Mouse (Mus musculus): ENCODE data around the gene Ccdc86. TPM values are rescaled to one million over a fixed set of nuclear protein-coding genes. Genes with fewer than 3 reads are reported as not detected.
A peak's percentile ranks its signal among the peaks of the same experiment; 100 is the strongest.

Gene Ccdc86
- polyA plus RNA-seq, 1 experiment from 2014 or later, result 23.4 TPM

DNA sequence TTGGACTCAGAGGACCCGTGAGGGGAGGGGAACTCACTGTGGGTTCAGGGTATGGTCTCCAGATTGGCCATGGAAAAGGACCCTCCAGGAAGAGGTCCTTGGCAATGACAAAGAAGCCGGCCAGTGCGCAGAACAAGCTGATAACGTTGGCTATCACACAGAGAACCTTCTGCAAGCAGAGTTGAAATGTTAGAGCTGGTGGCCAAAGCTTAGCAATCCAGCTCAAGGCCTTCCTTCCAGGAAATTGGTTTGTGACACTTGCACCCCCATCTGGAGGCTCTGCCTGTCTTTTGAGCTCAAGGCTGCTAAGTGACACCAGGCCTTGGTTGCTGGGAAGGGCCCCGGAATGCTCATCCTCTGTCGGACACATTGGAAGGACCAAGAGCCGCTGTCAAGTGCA, 16.7 kb upstream of the Ccdc86 start:
- Histone ChIP-seq H3K4me1 (ENCODE audit: control insufficient read depth, insufficient read depth, low read length) (no peaks in the 10 kb centered on the region), H3K27ac (ENCODE audit: low read depth, low read length) (no peak overlapping the region), H3K4me2 (ENCODE audit: low read depth) (no peak overlapping the region), H3K27me3 (ENCODE audit: control insufficient read depth, insufficient read depth, low read length) (no peaks in the 10 kb centered on the region), H3K9me3 (ENCODE audit: control insufficient read depth, low read length) (no peaks in the 10 kb centered on the region), H3K4me3 (ENCODE audit: low read depth, low read length) (no peak overlapping the region), H3K9ac (ENCODE audit: low read length) (no peak overlapping the region), H3K36me3 (ENCODE audit: control insufficient read depth, insufficient read depth, low read length) (no peaks in the 10 kb centered on the region)
- DNase-seq (ENCODE audit: low spot score) (no peak), ATAC-seq (ENCODE audit: insufficient read depth, low FRiP score, low TSS enrichment) (no peak)
- WGBS, result 87% methylated on average over 7 of the region's 7 CpGs

DNA sequence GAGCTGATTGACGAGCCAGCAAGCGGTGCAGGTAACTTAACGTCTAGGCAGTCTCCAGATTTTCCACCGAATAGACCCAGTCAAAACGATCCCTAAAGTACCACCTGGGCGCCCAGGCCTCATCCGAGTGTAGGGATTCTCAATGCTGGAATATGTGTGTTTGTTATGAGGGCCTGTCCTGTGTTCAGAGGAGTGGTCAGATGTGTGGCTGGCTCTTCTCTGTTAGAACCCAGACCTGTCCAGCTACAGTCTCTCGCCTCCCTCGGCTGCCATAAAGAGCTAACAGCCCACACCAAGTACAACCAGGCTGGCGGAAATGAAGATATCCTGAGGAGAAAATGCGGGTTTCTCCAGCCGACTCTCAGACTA, 10.9 kb upstream of the Ccdc86 start:
- Histone ChIP-seq H3K4me2 (ENCODE audit: low read depth) (no peak overlapping the region), H3K36me3 (ENCODE audit: control insufficient read depth, insufficient read depth, low read length) (no peaks in the 10 kb centered on the region), H3K4me1 (ENCODE audit: control insufficient read depth, insufficient read depth, low read length) (no peaks in the 10 kb centered on the region), H3K9ac (ENCODE audit: low read length) (no peak overlapping the region), H3K9me3 (ENCODE audit: control insufficient read depth, low read length) (no peaks in the 10 kb centered on the region), H3K4me3 (ENCODE audit: low read depth, low read length) (no peak overlapping the region), H3K27ac (ENCODE audit: low read depth, low read length) (no peak overlapping the region), H3K27me3 (ENCODE audit: control insufficient read depth, insufficient read depth, low read length) (no peaks in the 10 kb centered on the region)
- DNase-seq (ENCODE audit: low spot score) (no peak), ATAC-seq (ENCODE audit: insufficient read depth, low FRiP score, low TSS enrichment) (0 out of 2 replicates have a peak, but pooled peaks have one; percentile 6)
- 51% methylated on average over 12 of the region's 12 CpGs for WGBS

DNA sequence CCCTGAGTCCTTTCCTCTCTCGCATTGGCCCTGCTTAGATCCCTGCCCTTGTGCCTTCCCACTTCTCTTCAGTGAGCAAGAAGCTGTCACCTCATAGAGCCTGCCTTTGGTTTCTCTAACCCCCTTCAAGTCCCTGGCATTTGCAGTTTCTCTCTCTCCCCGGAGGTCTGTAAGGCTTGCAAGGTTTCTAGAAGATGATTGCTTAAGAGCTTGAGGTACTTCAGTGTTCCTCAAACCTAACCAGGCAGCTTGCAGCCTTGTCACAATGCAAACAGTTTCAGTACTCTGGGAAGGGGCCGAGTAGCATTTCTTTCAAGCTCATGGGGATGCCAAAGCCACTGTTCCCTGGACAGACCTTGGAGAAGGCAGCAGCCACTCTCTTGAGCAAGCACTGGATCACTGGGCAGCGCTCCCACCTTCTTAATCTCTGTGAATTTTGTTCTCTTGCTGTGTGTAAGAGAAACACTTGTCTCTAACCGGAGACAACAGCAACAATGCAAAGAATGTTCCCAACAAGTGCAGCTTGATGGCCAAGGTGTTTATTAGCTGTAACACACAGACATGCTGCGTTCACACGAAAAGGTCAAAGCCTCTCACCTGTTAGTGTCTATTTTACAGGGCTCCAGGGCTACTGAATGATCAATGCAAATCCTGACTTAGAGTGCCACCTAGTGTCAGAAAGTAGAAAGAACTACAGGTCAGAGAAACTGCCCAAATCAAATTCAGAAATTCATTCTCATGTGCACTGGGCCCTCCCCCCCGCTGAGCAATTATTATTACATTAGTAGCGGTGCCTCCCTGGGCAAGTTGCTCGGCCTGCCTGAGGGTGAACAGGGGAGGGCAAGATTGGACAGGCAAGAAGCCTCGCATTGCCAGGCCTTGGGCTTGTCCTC, 10.3 kb upstream of the Ccdc86 start:
- no peak overlapping the region for H3K9ac ChIP-seq (ENCODE audit: low read length)

DNA sequence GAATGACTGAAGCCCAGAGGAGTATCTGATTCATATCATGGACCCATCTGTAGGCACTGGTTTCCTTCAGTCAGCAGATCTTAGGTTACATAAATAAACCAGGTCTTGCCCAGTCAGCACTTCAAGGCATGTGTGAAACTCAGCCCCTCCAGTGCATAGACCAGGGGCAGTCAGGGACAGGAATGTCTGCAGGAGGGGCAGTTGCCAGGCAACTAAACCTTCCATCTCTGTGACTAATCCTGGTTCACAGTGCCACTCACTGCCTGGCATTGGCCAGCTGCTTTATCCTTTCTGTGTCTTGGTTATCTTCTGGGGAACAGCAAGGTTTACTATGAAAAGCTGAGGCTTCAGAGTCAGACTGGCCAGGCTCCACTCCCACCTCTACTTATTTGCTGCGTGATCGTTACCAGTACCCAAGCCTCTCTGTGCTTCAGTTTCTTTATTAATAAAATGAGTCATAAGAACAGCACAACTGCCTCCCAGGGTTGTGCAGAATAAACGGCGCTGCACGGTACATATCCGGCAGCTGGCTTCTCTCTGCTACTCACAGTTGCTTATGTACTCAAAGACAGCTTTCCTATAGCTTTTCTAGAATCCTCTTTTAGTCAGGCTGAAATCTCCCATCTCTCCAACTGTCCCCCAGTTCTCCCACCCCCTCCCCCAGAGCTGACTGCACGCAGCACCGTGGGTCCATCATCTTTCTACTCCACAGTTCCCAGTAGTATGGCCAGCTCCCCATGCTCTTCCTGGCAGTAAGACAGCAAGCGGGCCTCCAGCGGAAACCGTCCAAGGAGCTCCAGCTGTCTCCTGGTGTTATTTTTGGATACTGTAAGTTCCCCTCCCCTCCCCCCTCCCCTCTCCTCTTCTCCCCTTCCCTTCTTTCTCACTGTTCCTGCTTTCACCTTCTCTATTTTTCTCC, 3.2 kb upstream of the Ccdc86 start:
- Histone ChIP-seq H3K36me3 (ENCODE audit: control insufficient read depth, insufficient read depth, low read length) (no peaks in the 10 kb centered on the region), H3K4me3 (ENCODE audit: low read depth, low read length) (no peak overlapping the region), H3K27ac (ENCODE audit: low read depth, low read length) (no peak overlapping the region), H3K9me3 (ENCODE audit: control insufficient read depth, low read length) (no peaks in the 10 kb centered on the region), H3K4me2 (ENCODE audit: low read depth) (no peak overlapping the region), H3K9ac (ENCODE audit: low read length) (no peak overlapping the region), H3K27me3 (ENCODE audit: control insufficient read depth, insufficient read depth, low read length) (no peaks in the 10 kb centered on the region), H3K4me1 (ENCODE audit: control insufficient read depth, insufficient read depth, low read length) (peaks cover 12% of the 10 kb centered on the region)
- DNase-seq (ENCODE audit: low spot score), result peak; percentile 19
- ATAC-seq (ENCODE audit: insufficient read depth, low FRiP score, low TSS enrichment), result no peak
- WGBS, result 75% methylated on average over 11 of the region's 11 CpGs

More for the DNA sequence above, 10.3 kb upstream of the Ccdc86 start:
- DNase-seq (ENCODE audit: low spot score), result peak; percentile 43
- H3K27ac ChIP-seq (ENCODE audit: low read depth, low read length), result no peak overlapping the region
- peak; percentile 74 for ATAC-seq (ENCODE audit: insufficient read depth, low FRiP score, low TSS enrichment)
- WGBS, result 35% methylated on average over 11 of the region's 11 CpGs
- no peaks in the 10 kb centered on the region for H3K36me3 ChIP-seq (ENCODE audit: control insufficient read depth, insufficient read depth, low read length)
- H3K4me3 ChIP-seq (ENCODE audit: low read depth, low read length), result no peak overlapping the region
- no peaks in the 10 kb centered on the region for H3K4me1 ChIP-seq (ENCODE audit: control insufficient read depth, insufficient read depth, low read length)
- no peaks in the 10 kb centered on the region for H3K9me3 ChIP-seq (ENCODE audit: control insufficient read depth, low read length)
- no peak overlapping the region for H3K4me2 ChIP-seq (ENCODE audit: low read depth)
- no peaks in the 10 kb centered on the region for H3K27me3 ChIP-seq (ENCODE audit: control insufficient read depth, insufficient read depth, low read length)

DNA sequence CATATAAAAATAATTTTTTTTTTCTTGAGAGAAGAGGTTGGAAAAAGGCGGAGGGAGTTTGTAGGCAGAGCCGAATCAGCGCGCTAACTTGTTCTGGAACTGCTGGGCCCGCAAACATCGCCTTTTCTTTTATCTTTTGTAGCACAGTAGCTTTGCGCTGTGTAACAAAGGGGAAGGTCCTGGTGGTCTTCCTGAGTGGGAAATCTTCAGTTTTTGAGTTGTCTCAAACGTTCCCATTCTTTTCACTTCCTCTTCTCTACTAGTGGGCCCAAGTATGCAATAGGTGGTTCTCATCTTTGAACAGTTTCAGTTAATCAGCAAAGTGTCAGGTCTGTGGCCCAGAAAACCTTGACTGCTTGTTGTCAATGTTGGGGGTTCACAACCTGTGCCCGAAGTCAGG, 492 bp upstream of the Ccdc86 start:
- WGBS, result 30% methylated on average over 9 of the region's 9 CpGs
- peak overlapping the region; percentile 82 for H3K4me3 ChIP-seq (ENCODE audit: low read depth, low read length)

DNA sequence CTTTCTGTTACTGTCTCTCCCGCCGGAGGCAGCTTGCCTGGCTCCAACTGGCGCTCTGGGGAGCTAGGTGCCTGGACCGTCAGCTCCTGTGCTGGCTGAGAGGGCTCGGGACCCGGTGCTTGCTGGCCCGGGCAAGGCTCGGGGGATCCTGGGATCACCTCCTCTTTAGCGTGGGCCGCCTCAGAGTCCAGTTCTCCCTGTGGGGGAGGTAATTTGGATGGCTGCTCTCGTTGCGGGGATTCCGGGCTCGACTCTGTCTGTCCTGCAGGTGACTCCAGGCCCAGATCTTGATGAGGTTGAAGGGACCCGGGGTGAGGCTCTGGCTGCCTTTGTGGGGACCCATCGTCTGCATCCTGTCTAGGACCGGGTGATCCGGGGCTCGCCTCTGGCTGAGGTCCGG, 650 bp downstream of the Ccdc86 start:
- no peak for DNase-seq (ENCODE audit: low spot score)
- Histone ChIP-seq H3K27ac (ENCODE audit: low read depth, low read length) (no peak overlapping the region), H3K4me3 (ENCODE audit: low read depth, low read length) (peak overlapping the region; percentile 82), H3K9me3 (ENCODE audit: control insufficient read depth, low read length) (no peaks in the 10 kb centered on the region), H3K4me2 (ENCODE audit: low read depth) (peak overlapping the region; percentile 100), H3K27me3 (ENCODE audit: control insufficient read depth, insufficient read depth, low read length) (no peaks in the 10 kb centered on the region), H3K36me3 (ENCODE audit: control insufficient read depth, insufficient read depth, low read length) (peaks cover 6% of the 10 kb centered on the region), H3K9ac (ENCODE audit: low read length) (peak overlapping the region; percentile 76), H3K4me1 (ENCODE audit: control insufficient read depth, insufficient read depth, low read length) (peaks cover 18% of the 10 kb centered on the region)
- ATAC-seq (ENCODE audit: insufficient read depth, low FRiP score, low TSS enrichment), result no peak
- 2% methylated on average over 20 of the region's 20 CpGs for WGBS

More for the DNA sequence above, 492 bp upstream of the Ccdc86 start:
- peaks cover 2% of the 10 kb centered on the region for H3K36me3 ChIP-seq (ENCODE audit: control insufficient read depth, insufficient read depth, low read length)
- ATAC-seq (ENCODE audit: insufficient read depth, low FRiP score, low TSS enrichment), result 0 out of 2 replicates have a peak, but pooled peaks have one; percentile 5
- peak overlapping the region; percentile 100 for H3K4me2 ChIP-seq (ENCODE audit: low read depth)
- DNase-seq (ENCODE audit: low spot score), result no peak
- no peak overlapping the region for H3K27ac ChIP-seq (ENCODE audit: low read depth, low read length)
- H3K9me3 ChIP-seq (ENCODE audit: control insufficient read depth, low read length), result no peaks in the 10 kb centered on the region
- H3K27me3 ChIP-seq (ENCODE audit: control insufficient read depth, insufficient read depth, low read length), result no peaks in the 10 kb centered on the region
- peaks cover 18% of the 10 kb centered on the region for H3K4me1 ChIP-seq (ENCODE audit: control insufficient read depth, insufficient read depth, low read length)
- H3K9ac ChIP-seq (ENCODE audit: low read length), result no peak overlapping the region; the same call in 1 of the 2 replicates

DNA sequence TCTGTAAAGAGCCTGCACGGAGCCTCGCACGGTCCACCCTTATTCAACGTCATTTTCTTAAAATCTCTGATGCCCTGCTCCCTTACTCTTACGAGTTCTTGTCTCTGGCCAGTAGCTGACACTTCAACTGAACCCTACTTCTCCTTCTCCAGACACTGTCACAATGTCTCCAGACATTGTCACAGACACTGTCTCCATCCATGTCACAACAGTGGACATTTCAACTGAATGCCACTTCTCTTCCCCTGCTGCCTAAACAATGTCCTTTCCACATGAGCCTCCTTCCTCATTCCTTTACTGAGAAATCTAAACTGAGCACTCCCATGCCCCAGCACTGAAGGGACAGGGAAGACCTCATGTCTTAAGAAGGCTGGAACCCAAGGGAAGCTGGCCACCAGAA, 1.8 kb downstream of the Ccdc86 start:
- Histone ChIP-seq H3K9ac (ENCODE audit: low read length) (peak overlapping the region; percentile 76), H3K4me1 (ENCODE audit: control insufficient read depth, insufficient read depth, low read length) (peaks cover 18% of the 10 kb centered on the region), H3K27me3 (ENCODE audit: control insufficient read depth, insufficient read depth, low read length) (no peaks in the 10 kb centered on the region), H3K27ac (ENCODE audit: low read depth, low read length) (no peak overlapping the region), H3K36me3 (ENCODE audit: control insufficient read depth, insufficient read depth, low read length) (peaks cover 11% of the 10 kb centered on the region), H3K4me3 (ENCODE audit: low read depth, low read length) (peak overlapping the region; percentile 82), H3K4me2 (ENCODE audit: low read depth) (peak overlapping the region; percentile 100), H3K9me3 (ENCODE audit: control insufficient read depth, low read length) (no peaks in the 10 kb centered on the region)
- ATAC-seq (ENCODE audit: insufficient read depth, low FRiP score, low TSS enrichment) (no peak), DNase-seq (ENCODE audit: low spot score) (no peak)
- WGBS, result 93% methylated on average over 5 of the region's 5 CpGs

DNA sequence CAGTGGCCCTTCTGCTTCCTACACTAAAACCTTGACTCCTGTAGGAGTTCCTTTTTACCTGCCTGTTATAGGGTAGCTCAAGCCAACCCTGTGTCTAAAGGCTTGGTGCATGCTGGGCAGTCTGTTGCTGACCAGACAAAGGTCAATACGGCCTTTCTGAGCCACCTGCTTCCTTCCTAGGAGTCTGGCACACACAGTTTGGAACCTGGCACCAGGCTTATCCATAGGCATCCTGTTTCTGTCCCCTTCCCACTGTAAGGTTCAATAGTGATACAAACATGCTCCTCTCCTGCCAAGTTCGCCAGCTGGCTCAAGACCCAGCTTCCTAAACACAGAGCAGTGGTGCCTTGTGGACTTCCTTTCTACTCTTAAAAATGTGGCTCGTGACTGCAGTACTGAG, 2.6 kb downstream of the Ccdc86 start:
- H3K27me3 ChIP-seq (ENCODE audit: control insufficient read depth, insufficient read depth, low read length), result no peaks in the 10 kb centered on the region
- DNase-seq (ENCODE audit: low spot score), result no peak
- 86% methylated on average over 3 of the region's 3 CpGs for WGBS
- no peaks in the 10 kb centered on the region for H3K9me3 ChIP-seq (ENCODE audit: control insufficient read depth, low read length)
- H3K4me2 ChIP-seq (ENCODE audit: low read depth), result no peak overlapping the region; the same call in 1 of the 2 replicates
- H3K4me1 ChIP-seq (ENCODE audit: control insufficient read depth, insufficient read depth, low read length), result peaks cover 18% of the 10 kb centered on the region
- H3K27ac ChIP-seq (ENCODE audit: low read depth, low read length), result no peak overlapping the region
- H3K36me3 ChIP-seq (ENCODE audit: control insufficient read depth, insufficient read depth, low read length), result peaks cover 11% of the 10 kb centered on the region
- H3K9ac ChIP-seq (ENCODE audit: low read length), result no peak overlapping the region
- H3K4me3 ChIP-seq (ENCODE audit: low read depth, low read length), result no peak overlapping the region
- ATAC-seq (ENCODE audit: insufficient read depth, low FRiP score, low TSS enrichment), result no peak
